Mouse (Mus musculus) kidney, adult 10 weeks (tissue): ENCODE data around the gene Irx4. TPM values are rescaled to one million over a fixed set of nuclear protein-coding genes. Genes with fewer than 3 reads are reported as not detected.

Experiments used
- polyA plus RNA-seq: library from polyadenylated mRNA; stranded (reverse); fragments of 350-450 nt; fragmentation: Illumina TruSeq; extraction: RNeasy Lipid Tissue Mini Kit (QIAGEN cat#74804); gene quantifications from one replicate; pipeline ENCODE4 v1.2.3, GENCODE M21; 2014; ENCODE audit warnings: low read depth, low replicate concordance

Irx4 gene
- polyA plus RNA-seq, result not detected

GRCm38 (mm10) chr13:73260354-73261035, at the start of gene Irx4:
Irx4 (plus strand) TSS chr13:73260479.

Other genes starting within 250 kb of the Irx4 start
- 63.1 TPM for gene Mrpl36, start 68.0 kb downstream of the Irx4 start, polyA plus RNA-seq
- 86.7 TPM for gene Ndufs6, start 68.1 kb downstream of the Irx4 start, polyA plus RNA-seq
- 3.6 TPM for gene Lpcat1, start 206.7 kb downstream of the Irx4 start, polyA plus RNA-seq